Mouse (Mus musculus): Measurements from ENCODE around the gene Atp2b2. TPM values are rescaled to one million over a fixed set of nuclear protein-coding genes. Genes with fewer than 3 reads are reported as not detected.

Atp2b2 gene
- polyA plus RNA-seq, 1 experiment from 2014 or later = 23.5 TPM

DNA sequence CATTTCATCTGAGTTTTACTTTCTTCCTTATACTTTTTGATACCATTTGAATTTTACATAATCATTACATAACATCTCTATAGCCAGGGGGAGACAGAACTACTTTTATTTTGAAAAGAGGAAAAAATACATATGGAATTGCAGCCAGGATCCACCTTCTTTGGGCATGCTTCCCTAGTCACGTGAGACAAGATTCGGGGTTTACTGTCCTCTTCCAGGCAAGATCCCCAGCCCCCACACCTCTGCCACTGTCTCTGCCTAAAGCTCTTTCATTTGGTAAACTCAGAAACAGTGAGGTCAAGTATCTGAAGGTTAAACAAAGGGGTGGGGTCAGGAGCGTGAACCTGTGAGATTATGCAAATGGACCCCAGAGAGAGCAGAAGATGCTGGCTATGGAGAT lies 6.7 kb downstream of the Atp2b2 start:
- H3K36me3 ChIP-seq (ENCODE audit: control insufficient read depth, insufficient read depth, low read length) = no peaks in the 10 kb centered on the region
- H3K4me1 ChIP-seq (ENCODE audit: control insufficient read depth, insufficient read depth, low read length) = no peaks in the 10 kb centered on the region
- H3K9me3 ChIP-seq (ENCODE audit: control insufficient read depth, low read length) = no peaks in the 10 kb centered on the region
- no peak overlapping the region for H3K27ac ChIP-seq (replicated peaks; ENCODE audit: low read depth, low read length)
- H3K4me2 ChIP-seq (ENCODE audit: low read length) = no peak overlapping the region
- H3K27me3 ChIP-seq (ENCODE audit: control insufficient read depth, insufficient read depth, low read length) = peaks cover 5% of the 10 kb centered on the region
- H3K4me3 ChIP-seq (replicated peaks; ENCODE audit: low read depth, low read length) = no peak overlapping the region
- no peak overlapping the region for H3K9ac ChIP-seq (replicated peaks; ENCODE audit: low read length)
- DNase-seq = no peak
- ATAC-seq (ENCODE audit: low FRiP score, low TSS enrichment) = no peak
- WGBS = 36% methylated on average over 3 of the region's 3 CpGs

DNA sequence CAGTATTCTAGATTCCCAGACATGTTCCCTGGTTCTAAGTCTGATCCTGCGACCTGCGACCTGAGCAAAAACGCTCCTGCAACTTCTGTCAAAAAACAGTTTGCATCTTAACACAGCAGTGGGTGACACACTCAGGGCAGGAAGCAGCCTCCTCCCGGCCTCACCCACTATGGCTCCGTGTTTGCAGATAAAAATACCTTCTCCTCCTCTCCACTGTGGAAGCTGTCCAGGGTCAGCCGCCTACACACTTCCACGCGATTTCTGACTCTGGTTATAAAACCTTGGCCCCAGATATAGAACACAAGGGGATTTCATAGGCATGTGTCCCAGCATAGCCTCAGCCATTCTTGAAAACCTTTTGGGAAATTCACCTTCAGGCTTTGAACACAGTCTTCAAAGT lies 9.6 kb downstream of the Atp2b2 start:
- Histone ChIP-seq H3K36me3 (ENCODE audit: control insufficient read depth, insufficient read depth, low read length) (no peaks in the 10 kb centered on the region), H3K9ac (replicated peaks; ENCODE audit: low read length) (no peak overlapping the region), H3K9me3 (ENCODE audit: control insufficient read depth, low read length) (no peaks in the 10 kb centered on the region), H3K27ac (replicated peaks; ENCODE audit: low read depth, low read length) (no peak overlapping the region), H3K27me3 (ENCODE audit: control insufficient read depth, insufficient read depth, low read length) (no peaks in the 10 kb centered on the region), H3K4me2 (ENCODE audit: low read length) (no peak overlapping the region), H3K4me1 (ENCODE audit: control insufficient read depth, insufficient read depth, low read length) (no peaks in the 10 kb centered on the region), H3K4me3 (replicated peaks; ENCODE audit: low read depth, low read length) (no peak overlapping the region)
- DNase-seq (no peak), ATAC-seq (ENCODE audit: low FRiP score, low TSS enrichment) (no peak)
- WGBS = 87% methylated on average over 8 of the region's 8 CpGs

DNA sequence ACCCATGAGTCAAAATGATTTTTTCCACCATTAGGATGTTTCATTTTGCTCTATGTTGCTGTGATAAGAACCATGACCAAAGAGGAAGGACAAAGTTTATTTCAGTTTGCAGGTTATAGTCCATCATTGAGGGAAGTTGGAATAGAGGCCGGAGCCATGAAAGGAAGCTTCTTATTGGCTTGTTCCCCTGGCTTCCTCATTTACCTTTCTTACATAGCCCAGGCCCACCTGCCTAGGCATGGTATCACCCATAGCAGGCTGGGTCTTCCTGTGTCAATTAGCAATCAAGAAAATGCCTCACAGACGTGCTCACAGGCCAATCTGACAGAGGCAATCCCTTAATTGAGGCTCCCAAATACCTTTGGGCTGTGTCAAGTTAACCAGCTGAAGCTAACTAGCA lies 18.6 kb downstream of the Atp2b2 start:
- 72% methylated on average over 2 of the region's 2 CpGs for WGBS
- no peak overlapping the region for H3K27ac ChIP-seq (replicated peaks; ENCODE audit: low read depth, low read length)
- ATAC-seq (ENCODE audit: low FRiP score, low TSS enrichment) = no peak

DNA sequence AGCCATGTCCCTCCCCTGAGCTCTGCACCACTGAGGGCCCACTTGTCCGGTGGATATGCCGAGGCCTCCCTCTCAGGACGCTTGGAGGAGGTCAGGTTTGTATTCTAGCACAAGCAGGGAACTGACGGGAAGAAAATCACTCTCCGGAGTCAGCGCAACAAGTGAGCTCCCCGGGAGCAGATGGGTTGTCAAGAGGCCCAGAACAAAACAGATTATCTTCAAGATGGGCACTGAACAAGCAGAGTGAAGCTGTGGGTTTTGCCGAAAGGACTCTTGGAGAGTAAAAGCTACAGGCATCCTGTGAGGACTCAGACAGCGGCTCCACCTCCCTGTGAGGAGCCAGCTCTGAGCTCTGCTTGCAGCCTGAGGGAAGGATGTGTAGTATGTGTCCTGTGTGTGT lies 20.3 kb downstream of the Atp2b2 start:
- ATAC-seq (ENCODE audit: low FRiP score, low TSS enrichment) = no peak

More for the DNA sequence above, 18.6 kb downstream of the Atp2b2 start:
- no peaks in the 10 kb centered on the region for H3K4me1 ChIP-seq (ENCODE audit: control insufficient read depth, insufficient read depth, low read length)
- H3K36me3 ChIP-seq (ENCODE audit: control insufficient read depth, insufficient read depth, low read length) = no peaks in the 10 kb centered on the region
- no peaks in the 10 kb centered on the region for H3K27me3 ChIP-seq (ENCODE audit: control insufficient read depth, insufficient read depth, low read length)
- no peak overlapping the region for H3K4me3 ChIP-seq (replicated peaks; ENCODE audit: low read depth, low read length)
- no peak overlapping the region for H3K9ac ChIP-seq (replicated peaks; ENCODE audit: low read length)
- H3K9me3 ChIP-seq (ENCODE audit: control insufficient read depth, low read length) = no peaks in the 10 kb centered on the region
- no peak for DNase-seq
- no peak overlapping the region for H3K4me2 ChIP-seq (ENCODE audit: low read length)

DNA sequence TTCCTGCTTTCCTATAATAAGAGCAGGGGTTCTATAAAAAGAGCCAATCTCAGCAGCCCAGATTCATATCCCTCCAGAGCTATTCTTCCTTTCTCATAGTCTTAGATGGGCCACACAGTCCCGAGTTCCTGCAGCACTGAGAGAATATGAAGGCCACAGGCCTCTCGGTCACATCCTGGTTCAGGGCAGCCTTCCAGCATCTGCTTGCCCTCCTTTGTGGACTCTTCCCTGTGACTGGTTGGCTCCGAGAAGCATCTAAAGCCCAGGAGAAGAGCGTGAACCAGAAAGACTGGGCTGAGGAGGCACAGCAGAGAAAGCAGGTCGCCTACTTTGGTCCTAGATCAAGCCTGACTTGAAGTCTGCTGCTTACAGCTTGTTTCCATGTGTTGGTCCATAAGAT lies 28.6 kb downstream of the Atp2b2 start:
- Histone ChIP-seq H3K27ac (replicated peaks; ENCODE audit: low read depth, low read length) (no peak overlapping the region), H3K4me2 (ENCODE audit: low read length) (no peak overlapping the region), H3K27me3 (ENCODE audit: control insufficient read depth, insufficient read depth, low read length) (no peaks in the 10 kb centered on the region), H3K4me3 (replicated peaks; ENCODE audit: low read depth, low read length) (no peak overlapping the region), H3K9ac (replicated peaks; ENCODE audit: low read length) (no peak overlapping the region), H3K9me3 (ENCODE audit: control insufficient read depth, low read length) (no peaks in the 10 kb centered on the region), H3K4me1 (ENCODE audit: control insufficient read depth, insufficient read depth, low read length) (no peaks in the 10 kb centered on the region), H3K36me3 (ENCODE audit: control insufficient read depth, insufficient read depth, low read length) (no peaks in the 10 kb centered on the region)
- ATAC-seq (ENCODE audit: low FRiP score, low TSS enrichment) (no peak), DNase-seq (no peak)
- 70% methylated on average over 5 of the region's 5 CpGs for WGBS

More for the DNA sequence above, 20.3 kb downstream of the Atp2b2 start:
- Histone ChIP-seq H3K4me2 (ENCODE audit: low read length) (no peak overlapping the region), H3K4me3 (replicated peaks; ENCODE audit: low read depth, low read length) (no peak overlapping the region), H3K4me1 (ENCODE audit: control insufficient read depth, insufficient read depth, low read length) (no peaks in the 10 kb centered on the region), H3K9ac (replicated peaks; ENCODE audit: low read length) (no peak overlapping the region), H3K9me3 (ENCODE audit: control insufficient read depth, low read length) (no peaks in the 10 kb centered on the region), H3K27me3 (ENCODE audit: control insufficient read depth, insufficient read depth, low read length) (no peaks in the 10 kb centered on the region), H3K27ac (replicated peaks; ENCODE audit: low read depth, low read length) (no peak overlapping the region), H3K36me3 (ENCODE audit: control insufficient read depth, insufficient read depth, low read length) (no peaks in the 10 kb centered on the region)
- 75% methylated on average over 9 of the region's 9 CpGs for WGBS
- DNase-seq = no peak

DNA sequence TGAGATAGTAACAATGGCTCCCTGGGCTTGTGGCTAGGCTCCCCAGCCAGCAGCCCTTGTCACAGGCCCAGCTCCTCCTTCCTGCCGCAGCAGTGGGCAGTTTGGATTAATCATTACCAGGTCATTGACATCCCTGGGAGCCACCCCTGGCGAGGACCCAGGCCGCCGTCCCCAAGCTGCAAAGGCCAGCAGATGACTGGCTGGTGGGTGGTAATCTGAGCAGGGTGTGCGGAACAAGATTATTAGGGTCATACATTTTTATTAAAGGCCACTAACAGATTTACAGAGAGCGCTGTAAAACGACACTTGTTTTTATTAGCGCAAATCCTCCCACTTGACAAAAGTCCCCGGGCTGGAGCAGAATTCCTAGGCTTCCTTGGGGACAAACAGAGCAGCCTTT lies 29.6 kb downstream of the Atp2b2 start:
- Histone ChIP-seq H3K9ac (replicated peaks; ENCODE audit: low read length) (no peak overlapping the region), H3K27ac (replicated peaks; ENCODE audit: low read depth, low read length) (no peak overlapping the region), H3K4me3 (replicated peaks; ENCODE audit: low read depth, low read length) (no peak overlapping the region), H3K4me1 (ENCODE audit: control insufficient read depth, insufficient read depth, low read length) (no peaks in the 10 kb centered on the region), H3K4me2 (ENCODE audit: low read length) (no peak overlapping the region), H3K36me3 (ENCODE audit: control insufficient read depth, insufficient read depth, low read length) (no peaks in the 10 kb centered on the region), H3K9me3 (ENCODE audit: control insufficient read depth, low read length) (no peaks in the 10 kb centered on the region), H3K27me3 (ENCODE audit: control insufficient read depth, insufficient read depth, low read length) (no peaks in the 10 kb centered on the region)
- 34% methylated on average over 9 of the region's 9 CpGs for WGBS
- ATAC-seq (ENCODE audit: low FRiP score, low TSS enrichment) (no peak), DNase-seq (no peak)

DNA sequence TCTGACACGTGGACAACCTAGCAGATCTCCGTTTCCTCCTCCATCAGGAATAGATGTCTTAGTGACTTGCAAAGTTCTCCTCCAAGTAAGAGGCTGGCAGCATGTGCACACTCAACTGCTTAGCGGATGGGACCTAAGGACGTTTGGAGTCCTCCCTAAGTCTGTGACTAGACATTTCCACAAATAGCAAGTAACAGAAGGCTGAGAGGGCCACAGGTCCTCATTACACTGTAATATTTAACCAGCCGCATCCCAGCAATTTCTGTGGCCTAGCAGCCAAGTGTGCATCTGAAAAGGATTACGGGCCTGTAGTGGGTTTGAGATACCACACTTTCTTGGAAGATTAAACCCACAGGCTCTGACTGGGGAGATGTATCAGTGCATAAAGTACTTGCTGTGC lies 30.4 kb downstream of the Atp2b2 start:
- no peak overlapping the region for H3K4me3 ChIP-seq (replicated peaks; ENCODE audit: low read depth, low read length)
- H3K9me3 ChIP-seq (ENCODE audit: control insufficient read depth, low read length) = no peaks in the 10 kb centered on the region
- no peak overlapping the region for H3K27ac ChIP-seq (replicated peaks; ENCODE audit: low read depth, low read length)
- no peak overlapping the region for H3K9ac ChIP-seq (replicated peaks; ENCODE audit: low read length)
- H3K27me3 ChIP-seq (ENCODE audit: control insufficient read depth, insufficient read depth, low read length) = no peaks in the 10 kb centered on the region
- DNase-seq (no peak), ATAC-seq (ENCODE audit: low FRiP score, low TSS enrichment) (no peak)
- no peaks in the 10 kb centered on the region for H3K4me1 ChIP-seq (ENCODE audit: control insufficient read depth, insufficient read depth, low read length)
- H3K4me2 ChIP-seq (ENCODE audit: low read length) = no peak overlapping the region
- no peaks in the 10 kb centered on the region for H3K36me3 ChIP-seq (ENCODE audit: control insufficient read depth, insufficient read depth, low read length)
- 92% methylated on average over 6 of the region's 6 CpGs for WGBS

DNA sequence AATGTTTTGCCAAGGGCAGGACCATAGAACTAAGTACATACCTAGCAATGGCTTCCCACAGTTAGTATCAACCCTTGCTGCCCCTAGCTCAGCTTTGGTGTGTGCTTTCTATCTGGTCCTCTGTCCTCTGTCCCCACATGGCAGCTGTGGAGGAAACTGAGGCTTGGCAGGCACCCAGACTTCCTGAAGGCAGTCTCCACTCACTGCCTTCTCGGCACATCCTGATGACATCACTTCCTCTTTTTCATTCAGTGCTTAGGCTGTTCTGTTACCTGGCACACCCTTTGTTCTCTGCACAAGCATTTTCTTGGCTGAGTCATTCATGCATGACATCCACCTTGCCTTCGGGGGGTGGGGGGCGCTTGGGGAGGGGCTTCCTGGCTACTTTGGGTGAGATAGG lies 38.6 kb downstream of the Atp2b2 start:
- no peak overlapping the region for H3K4me3 ChIP-seq (replicated peaks; ENCODE audit: low read depth, low read length)
- H3K9ac ChIP-seq (replicated peaks; ENCODE audit: low read length) = no peak overlapping the region
- no peaks in the 10 kb centered on the region for H3K27me3 ChIP-seq (ENCODE audit: control insufficient read depth, insufficient read depth, low read length)
- no peak overlapping the region for H3K27ac ChIP-seq (replicated peaks; ENCODE audit: low read depth, low read length)
- ATAC-seq (ENCODE audit: low FRiP score, low TSS enrichment) (no peak), DNase-seq (no peak)
- no peaks in the 10 kb centered on the region for H3K4me1 ChIP-seq (ENCODE audit: control insufficient read depth, insufficient read depth, low read length)
- H3K4me2 ChIP-seq (ENCODE audit: low read length) = no peak overlapping the region
- no peaks in the 10 kb centered on the region for H3K36me3 ChIP-seq (ENCODE audit: control insufficient read depth, insufficient read depth, low read length)
- WGBS = 83% methylated on average over 3 of the region's 3 CpGs
- H3K9me3 ChIP-seq (ENCODE audit: control insufficient read depth, low read length) = no peaks in the 10 kb centered on the region

DNA sequence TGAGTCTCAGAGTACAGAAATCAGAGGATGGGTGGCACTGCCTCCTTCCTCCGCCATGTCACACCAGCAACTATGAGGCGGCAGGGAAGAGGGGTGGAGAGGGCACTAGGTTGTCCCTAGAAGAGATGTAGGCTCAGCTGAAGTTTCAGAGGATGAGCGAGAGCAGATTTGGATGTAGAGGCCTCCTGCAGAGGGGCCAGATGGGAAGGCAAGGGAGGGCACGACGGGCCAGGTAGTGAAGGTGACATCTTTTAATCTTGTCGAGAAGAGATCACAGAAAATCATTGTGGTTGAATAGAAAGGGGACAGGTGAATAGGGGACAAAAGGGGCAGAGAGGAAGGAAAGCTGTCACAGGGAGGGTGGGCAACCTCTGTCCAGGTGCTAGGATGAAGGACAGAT lies 41.5 kb downstream of the Atp2b2 start:
- Histone ChIP-seq H3K36me3 (ENCODE audit: control insufficient read depth, insufficient read depth, low read length) (no peaks in the 10 kb centered on the region), H3K9ac (replicated peaks; ENCODE audit: low read length) (no peak overlapping the region), H3K4me3 (replicated peaks; ENCODE audit: low read depth, low read length) (no peak overlapping the region), H3K4me2 (ENCODE audit: low read length) (no peak overlapping the region), H3K4me1 (ENCODE audit: control insufficient read depth, insufficient read depth, low read length) (no peaks in the 10 kb centered on the region), H3K27ac (replicated peaks; ENCODE audit: low read depth, low read length) (no peak overlapping the region), H3K9me3 (ENCODE audit: control insufficient read depth, low read length) (no peaks in the 10 kb centered on the region; the same call in 1 of the 2 replicates), H3K27me3 (ENCODE audit: control insufficient read depth, insufficient read depth, low read length) (no peaks in the 10 kb centered on the region)
- 81% methylated on average over 6 of the region's 6 CpGs for WGBS
- ATAC-seq (ENCODE audit: low FRiP score, low TSS enrichment) (no peak), DNase-seq (no peak)
